Mouse (Mus musculus) cortical plate, adult 2 months (tissue): ENCODE results near the gene Pafah1b3.

Experiments
- CTCF ChIP-seq: fragments of 200-500 bp; IDR thresholded peaks from 2 replicates; pipeline ENCODE4 v1.5.1; 2011; ENCODE audit warnings: mild to moderate bottlenecking, control low read depth, low read length; ENCODE audit not compliant: insufficient read depth; ENCODE audit errors: extremely low read depth
- POLR2A ChIP-seq: fragments of 200-500 bp; IDR thresholded peaks from 2 replicates; pipeline ENCODE4 v1.6.1; 2011; ENCODE audit warnings: mild to moderate bottlenecking, low read length, control low read depth; ENCODE audit not compliant: insufficient read depth; ENCODE audit errors: extremely low read depth

DNA sequence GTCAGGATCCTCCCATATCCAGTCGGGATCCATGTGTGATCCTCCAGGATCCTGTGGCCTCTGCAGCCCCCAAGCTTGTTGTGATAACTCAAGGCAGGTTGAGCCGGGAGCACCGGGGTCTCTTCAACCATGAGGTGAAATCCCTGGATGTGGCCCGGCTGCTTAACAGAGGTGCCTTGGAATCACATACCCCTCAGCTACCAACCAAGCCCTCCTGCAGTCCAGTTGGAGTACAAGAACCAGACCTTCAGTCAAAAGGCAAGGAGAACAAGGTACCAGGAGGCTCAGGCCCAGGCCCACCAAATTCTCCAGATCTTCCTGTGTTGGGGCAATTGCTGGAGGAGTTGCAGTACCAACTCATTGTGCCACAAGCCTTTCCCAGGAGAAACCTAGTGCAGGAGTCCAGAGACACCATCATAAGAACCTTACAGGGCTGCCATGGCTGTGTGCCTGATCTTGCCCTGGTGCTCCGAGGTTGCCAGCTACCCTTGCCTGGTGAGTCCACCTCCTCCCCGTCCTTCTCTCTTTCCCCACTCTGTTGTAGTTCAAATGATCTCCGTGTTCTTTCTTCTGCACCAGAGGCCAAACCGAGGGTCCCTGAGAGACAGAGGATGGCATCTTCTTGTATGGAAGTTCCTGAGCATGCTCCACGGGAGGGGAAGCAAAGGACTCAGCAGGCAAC lies 5.4 kb upstream of the Pafah1b3 start:
- TF ChIP-seq CTCF (no peak), POLR2A (no peak)
